Mouse (Mus musculus) heart, embryonic 16.5 days (tissue): ENCODE measurements at regions not wholly inside any gene's neighbourhood (a gene's known extent, or its start where the extent isn't known, plus 50 kb on each side); places are given as distances from the start of the nearest gene placed in this dataset.
A peak's percentile ranks its signal among the peaks of the same experiment; 100 is the strongest.

Experiments used
- ATAC-seq: fragments of 200-750 bp; cut with Nextera tagmentation; replicated peaks from 2 replicates; pipeline ENCODE4 v1.8.0; 2017; ENCODE audit warnings: moderate number of reproducible peaks; ENCODE audit not compliant: insufficient read depth, low FRiP score; ENCODE audit errors: extremely low read depth
- H3K27ac ChIP-seq: fragments of 300-500 bp; sonication (generic); 2 replicates; pipeline ENCODE4 v1.5.1; 2014; ENCODE audit warnings: mild to moderate bottlenecking, low read length, control low read depth, moderate library complexity
- H3K27me3 ChIP-seq: fragments of 300-500 bp; sonication (generic); 2 replicates; pipeline ENCODE4 v1.6.1; 2014; ENCODE audit warnings: low read length, mixed read lengths; ENCODE audit not compliant: control insufficient read depth, insufficient read depth
- H3K36me3 ChIP-seq: fragments of 300-500 bp; sonication (generic); 2 replicates; pipeline ENCODE4 v1.6.1; 2014; ENCODE audit not compliant: control insufficient read depth, insufficient read depth
- H3K4me1 ChIP-seq: fragments of 300-500 bp; sonication (generic); 2 replicates; pipeline ENCODE4 v1.6.1; 2014; ENCODE audit warnings: low read length, mixed read lengths; ENCODE audit not compliant: control insufficient read depth, insufficient read depth
- H3K4me2 ChIP-seq: fragments of 300-500 bp; sonication (generic); 2 replicates; pipeline ENCODE4 v1.6.1; 2014; ENCODE audit warnings: low read depth, mild to moderate bottlenecking, control low read depth, low read length
- H3K4me3 ChIP-seq: fragments of 300-500 bp; sonication (generic); 2 replicates; pipeline ENCODE4 v1.5.1; 2014; ENCODE audit warnings: mild to moderate bottlenecking, control low read depth, low read length
- H3K9ac ChIP-seq: fragments of 300-500 bp; sonication (generic); 2 replicates; pipeline ENCODE4 v1.6.1; 2014; ENCODE audit warnings: low read length, control low read depth
- H3K9me3 ChIP-seq: fragments of 300-500 bp; sonication (generic); replicated peaks from 2 replicates; pipeline ENCODE4 v1.6.1; 2016; ENCODE audit warnings: low read length; ENCODE audit not compliant: control insufficient read depth
- WGBS: fragments of 180-500 bp; shearing (Covaris S2); extraction: QIAGEN DNeasy Blood & Tissue Kit; methylation state at CpG from one replicate; pipeline ENCODE4 v1.1.7; 2014; 5-methylcytosine and 5-hydroxymethylcytosine counted together

DNA sequence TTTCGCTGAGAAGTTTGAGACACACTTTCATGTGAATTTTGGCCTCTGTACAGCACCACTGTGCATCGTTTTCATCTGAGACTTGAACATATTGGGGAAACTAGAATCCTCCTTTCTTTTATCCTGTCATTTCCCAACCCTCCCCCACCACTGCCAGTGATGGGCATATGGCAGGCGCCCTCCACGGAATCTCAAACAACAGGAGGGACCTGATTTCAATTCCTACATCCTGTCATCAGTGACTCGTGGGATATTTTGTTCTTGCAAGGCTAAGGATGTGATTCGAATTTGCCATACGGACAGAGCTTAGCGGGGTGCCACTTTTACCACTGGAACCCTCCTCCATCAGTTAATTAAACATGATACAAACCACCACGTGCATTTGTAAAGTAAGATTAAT is 60.9 kb upstream of the Etaa1 start:
- Histone ChIP-seq H3K4me2 (no peak overlapping the region), H3K27me3 (no peaks in the 10 kb centered on the region), H3K9ac (no peak overlapping the region), H3K27ac (no peak overlapping the region), H3K36me3 (no peaks in the 10 kb centered on the region), H3K4me3 (no peak overlapping the region), H3K4me1 (0 out of 2 replicates have a peak, but pooled peaks cover 2% of the 10 kb centered on the region), H3K9me3 (no peaks in the 10 kb centered on the region)
- ATAC-seq: no peak
- WGBS: 38% methylated on average over 9 of the region's 9 CpGs

DNA sequence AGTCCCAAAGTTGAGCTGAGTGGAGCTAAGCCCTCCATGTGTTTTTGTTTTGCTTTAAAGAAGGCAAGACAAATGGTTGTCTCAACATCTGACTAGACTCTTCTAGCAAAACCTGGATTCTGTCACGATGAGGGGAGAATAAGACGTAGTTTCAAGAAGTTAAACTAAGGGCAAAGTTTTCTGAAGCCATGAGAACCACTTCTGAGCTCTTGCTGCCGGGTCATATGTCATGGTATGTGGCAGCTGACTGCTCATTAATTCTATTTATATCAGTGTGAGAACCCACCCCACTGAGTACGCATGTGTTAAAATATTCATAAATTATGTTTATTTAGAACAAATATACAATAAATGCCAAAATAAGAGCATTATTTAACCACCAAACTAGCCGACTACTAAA is 58.4 kb upstream of the Etaa1 start:
- WGBS: 56% methylated on average over 5 of the region's 5 CpGs
- Histone ChIP-seq H3K4me2 (no peak overlapping the region), H3K27me3 (no peaks in the 10 kb centered on the region)

DNA sequence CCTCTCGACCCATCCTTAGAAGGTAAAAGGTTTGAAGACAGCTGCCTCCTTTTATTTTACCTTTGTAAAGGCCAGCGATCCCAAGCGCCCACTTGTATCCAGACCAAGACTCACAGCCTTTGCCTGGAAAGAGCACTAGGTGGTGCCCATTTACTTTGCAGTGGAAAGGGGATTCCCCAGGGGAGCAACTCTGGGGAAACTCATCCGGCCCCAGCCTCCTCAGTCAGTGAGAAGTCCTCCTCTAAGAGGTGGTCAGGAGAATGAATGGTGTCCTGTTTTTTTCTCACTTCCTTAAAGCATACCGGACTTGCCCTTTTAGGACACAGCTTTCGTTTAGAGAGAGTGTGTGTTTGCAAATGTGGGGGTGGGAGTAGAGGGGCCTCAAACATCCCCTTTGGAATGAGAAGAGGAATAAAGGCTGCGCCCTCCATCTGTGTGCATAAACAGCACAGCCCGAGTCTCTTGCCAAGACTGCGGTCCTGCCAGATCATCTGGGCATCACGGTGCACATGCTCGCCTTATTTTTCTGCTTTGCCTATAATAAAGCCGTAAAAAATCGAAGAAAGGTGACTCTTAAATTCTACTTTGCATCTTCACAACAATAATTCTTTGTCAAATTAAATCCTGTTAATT is 57.5 kb upstream of the Etaa1 start:
- Histone ChIP-seq H3K27me3 (no peaks in the 10 kb centered on the region), H3K4me3 (peak overlapping the region; percentile 25), H3K4me1 (0 out of 2 replicates have a peak, but pooled peaks cover 2% of the 10 kb centered on the region), H3K9ac (no peak overlapping the region), H3K4me2 (peak overlapping the region; percentile 53), H3K9me3 (no peaks in the 10 kb centered on the region), H3K27ac (no peak overlapping the region), H3K36me3 (no peaks in the 10 kb centered on the region)
- peak; percentile 63 for ATAC-seq
- WGBS: 13% methylated on average over 13 of the region's 13 CpGs

More for the DNA sequence above, 58.4 kb upstream of the Etaa1 start:
- Histone ChIP-seq H3K27ac (no peak overlapping the region), H3K36me3 (no peaks in the 10 kb centered on the region), H3K9me3 (no peaks in the 10 kb centered on the region), H3K4me3 (no peak overlapping the region), H3K9ac (no peak overlapping the region), H3K4me1 (0 out of 2 replicates have a peak, but pooled peaks cover 2% of the 10 kb centered on the region)
- ATAC-seq: no peak

DNA sequence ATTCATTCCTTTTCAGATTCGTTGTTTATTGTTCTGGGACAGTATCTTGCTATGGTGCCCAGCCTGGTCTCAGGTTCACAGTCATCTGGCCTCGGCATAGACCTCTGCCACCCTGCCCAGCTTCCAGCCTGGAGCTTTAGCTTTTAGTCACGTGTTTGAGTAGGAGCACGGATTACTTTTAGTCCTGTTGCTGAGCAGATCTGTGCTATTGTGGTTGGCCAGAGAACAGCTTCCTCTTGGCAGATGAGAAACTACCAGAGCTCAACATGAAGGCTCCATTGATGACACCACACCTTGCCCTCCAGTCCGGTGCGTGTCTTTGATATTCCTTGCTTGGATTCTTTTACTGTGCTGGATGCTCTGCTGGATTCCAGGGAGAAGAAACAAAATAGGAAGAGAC is 54.5 kb upstream of the Etaa1 start:
- Histone ChIP-seq H3K4me2 (no peak overlapping the region), H3K9ac (no peak overlapping the region), H3K36me3 (no peaks in the 10 kb centered on the region), H3K27me3 (no peaks in the 10 kb centered on the region), H3K4me3 (no peak overlapping the region), H3K27ac (no peak overlapping the region), H3K4me1 (0 out of 2 replicates have a peak, but pooled peaks cover 2% of the 10 kb centered on the region), H3K9me3 (no peaks in the 10 kb centered on the region)
- 83% methylated on average over 6 of the region's 6 CpGs for WGBS
- ATAC-seq: no peak
